Mouse (Mus musculus) small intestine, adult 2 months (tissue): ENCODE measurements around the gene Gm20792. TPM values are rescaled to one million over a fixed set of nuclear protein-coding genes. Genes with fewer than 3 reads are reported as not detected.
"Not testable (repeated sequence)": the region's sequence is repeated elsewhere in the genome, so short reads cannot be mapped to it uniquely, and the experiment has no call there.

ENCODE experiments used
- H3K27ac ChIP-seq: fragments of 200-500 bp; 2 replicates; pipeline ENCODE4 v1.5.1; 2012; ENCODE audit warnings: low read depth, low read length, control low read depth, inconsistent platforms; ENCODE audit not compliant: insufficient read depth
- H3K27me3 ChIP-seq: fragments of 200-500 bp; 2 replicates; pipeline ENCODE4 v1.6.1; 2012; ENCODE audit warnings: mild to moderate bottlenecking, moderate library complexity, low read length, inconsistent platforms; ENCODE audit not compliant: control insufficient read depth, insufficient read depth
- H3K36me3 ChIP-seq: fragments of 200-500 bp; 2 replicates; pipeline ENCODE4 v1.6.1; 2012; ENCODE audit warnings: mild to moderate bottlenecking, low read length, control low read depth, inconsistent platforms; ENCODE audit not compliant: control insufficient read depth, insufficient read depth
- H3K4me1 ChIP-seq: fragments of 200-500 bp; 2 replicates; pipeline ENCODE4 v1.6.1; 2012; ENCODE audit warnings: low read length, inconsistent platforms, mixed read lengths; ENCODE audit not compliant: control insufficient read depth, insufficient read depth, insufficient read length
- H3K4me3 ChIP-seq: fragments of 200-500 bp; 2 replicates; pipeline ENCODE4 v1.5.1; 2012; ENCODE audit warnings: low read depth, mild to moderate bottlenecking, control low read depth, inconsistent platforms, low read length, moderate library complexity
- WGBS: fragments of 180-500 bp; shearing (Covaris S2); methylation state at CpG from one replicate; pipeline ENCODE4 v1.1.7; 2018; 5-methylcytosine and 5-hydroxymethylcytosine counted together
- polyA plus RNA-seq: library from polyadenylated mRNA; depleted of rRNA; stranded (reverse); fragments of >200 nt; gene quantifications from 2 replicates; pipeline ENCODE4 v1.2.3, GENCODE M21; 2012; rRNA removed

The Gm20792 gene
- not detected in 2 replicates for polyA plus RNA-seq

- not testable (repeated sequence) for H3K27me3 ChIP-seq, H3K4me3 ChIP-seq, H3K27ac ChIP-seq, H3K4me1 ChIP-seq, H3K36me3 ChIP-seq
- no CpG with 5 or more reads among the region's 8 CpGs for WGBS
Observed at GRCm38 (mm10) chrY:48311555-48311954, at the start of gene Gm20792. Gene Gm20792, plus strand, starts transcription at chrY:48311855.
